Mouse (Mus musculus): ENCODE measurements around the gene Sp6. TPM values are rescaled to one million over a fixed set of nuclear protein-coding genes. Genes with fewer than 3 reads are reported as not detected.

Gene Sp6
- polyA plus RNA-seq, 1 experiment from 2014 or later = 0.04 TPM

DNA sequence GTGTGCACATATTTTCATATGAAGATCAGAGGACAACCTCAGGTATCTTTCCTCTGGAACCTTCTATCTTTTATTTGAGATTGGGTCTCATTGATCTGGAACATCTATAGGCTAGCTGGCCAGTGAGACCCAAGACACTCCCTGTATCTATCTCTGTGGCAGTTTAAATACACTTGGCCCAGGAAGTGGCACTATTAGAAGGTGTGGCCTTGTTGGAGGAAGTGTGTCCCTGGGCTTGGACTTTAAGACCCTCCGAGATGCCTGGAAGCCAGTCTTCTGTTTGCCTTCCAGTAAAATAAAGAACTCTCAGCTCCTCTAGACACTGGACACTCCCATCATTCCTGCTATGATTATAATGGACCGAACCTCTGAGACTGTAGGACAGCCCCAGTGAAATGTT, 56.6 kb downstream of the Sp6 start:
- Histone ChIP-seq H3K4me2 (replicated peaks; ENCODE audit: low read depth) (no peak overlapping the region), H3K27ac (ENCODE audit: low read depth, low read length) (no peak overlapping the region), H3K4me3 (ENCODE audit: low read depth, low read length) (no peak overlapping the region), H3K4me1 (replicated peaks; ENCODE audit: control insufficient read depth, insufficient read depth, low read length) (0 out of 2 replicates have a peak, but pooled peaks cover 3% of the 10 kb centered on the region), H3K27me3 (replicated peaks; ENCODE audit: control insufficient read depth, insufficient read depth, low read length) (no peaks in the 10 kb centered on the region), H3K9ac (ENCODE audit: low read depth, low read length) (no peak overlapping the region), H3K36me3 (ENCODE audit: control insufficient read depth, insufficient read depth) (peaks cover 23% of the 10 kb centered on the region; the same call in 1 of the 2 replicates), H3K9me3 (ENCODE audit: control insufficient read depth) (no peaks in the 10 kb centered on the region)
- TF ChIP-seq CTCF (IDR thresholded peaks at IDR 0.05; ENCODE audit: low read depth) = no peak
- ATAC-seq = peak; percentile 34; the same call in 1 of the 2 replicates
- 53% methylated on average over 2 of the region's 2 CpGs for WGBS

DNA sequence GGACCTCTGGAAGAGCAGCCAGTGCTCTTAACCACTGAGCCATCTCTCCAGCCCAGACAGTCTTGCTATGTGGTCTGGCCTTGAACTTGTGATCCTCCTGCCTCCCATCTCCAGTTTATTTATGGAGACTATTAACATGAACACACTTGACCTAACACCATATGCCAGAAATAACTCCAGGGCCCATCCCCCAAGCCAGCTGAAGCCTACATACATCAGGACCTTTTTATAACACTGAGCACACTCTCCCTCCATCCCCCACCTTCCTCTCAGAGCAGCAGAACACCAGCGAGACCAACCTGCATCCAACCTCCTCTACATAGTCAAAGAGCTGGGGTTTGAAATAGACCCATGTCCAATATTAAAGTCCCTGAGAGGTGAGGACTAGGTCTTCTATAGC, 57.9 kb downstream of the Sp6 start:
- H3K9me3 ChIP-seq (ENCODE audit: control insufficient read depth) = no peaks in the 10 kb centered on the region
- H3K36me3 ChIP-seq (ENCODE audit: control insufficient read depth, insufficient read depth) = peaks cover 22% of the 10 kb centered on the region; the same call in 1 of the 2 replicates
- no peaks in the 10 kb centered on the region for H3K4me1 ChIP-seq (replicated peaks; ENCODE audit: control insufficient read depth, insufficient read depth, low read length)
- 67% methylated on average over 1 of the region's 1 CpGs for WGBS
- H3K4me3 ChIP-seq (ENCODE audit: low read depth, low read length) = no peak overlapping the region
- H3K27me3 ChIP-seq (replicated peaks; ENCODE audit: control insufficient read depth, insufficient read depth, low read length) = no peaks in the 10 kb centered on the region
- no peak for ATAC-seq
- H3K27ac ChIP-seq (ENCODE audit: low read depth, low read length) = no peak overlapping the region
- no peak overlapping the region for H3K4me2 ChIP-seq (replicated peaks; ENCODE audit: low read depth)
- no peak for TF ChIP-seq CTCF (IDR thresholded peaks at IDR 0.05; ENCODE audit: low read depth)
- H3K9ac ChIP-seq (ENCODE audit: low read depth, low read length) = no peak overlapping the region

DNA sequence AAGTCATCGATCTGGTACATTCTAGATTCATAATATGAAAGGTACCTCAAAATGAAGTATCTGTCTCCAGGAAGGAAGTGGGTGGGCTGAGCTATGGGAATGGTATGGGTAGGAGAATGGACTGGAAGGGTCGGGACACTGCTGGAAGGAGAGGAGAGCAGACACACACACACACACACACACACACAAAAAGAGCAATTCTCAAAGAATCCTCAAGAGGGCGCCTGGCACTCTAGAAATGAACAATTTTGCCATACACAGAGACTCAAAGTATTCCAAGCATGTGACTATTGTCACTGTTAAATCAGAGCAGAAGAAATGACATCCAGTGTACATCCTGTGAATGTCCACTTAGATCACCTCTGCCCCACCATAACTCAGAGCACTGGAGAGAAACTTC, 59.3 kb downstream of the Sp6 start:
- H3K4me3 ChIP-seq (ENCODE audit: low read depth, low read length) = no peak overlapping the region
- ATAC-seq = no peak
- H3K4me2 ChIP-seq (replicated peaks; ENCODE audit: low read depth) = no peak overlapping the region
- H3K4me1 ChIP-seq (replicated peaks; ENCODE audit: control insufficient read depth, insufficient read depth, low read length) = no peaks in the 10 kb centered on the region
- H3K9ac ChIP-seq (ENCODE audit: low read depth, low read length) = no peak overlapping the region
- no peak overlapping the region for H3K27ac ChIP-seq (ENCODE audit: low read depth, low read length)
- H3K36me3 ChIP-seq (ENCODE audit: control insufficient read depth, insufficient read depth) = peaks cover 8% of the 10 kb centered on the region; the same call in 1 of the 2 replicates
- WGBS = 28% methylated on average over 3 of the region's 3 CpGs
- peak; percentile 86 for TF ChIP-seq CTCF (IDR thresholded peaks at IDR 0.05; ENCODE audit: low read depth)
- no peaks in the 10 kb centered on the region for H3K9me3 ChIP-seq (ENCODE audit: control insufficient read depth)
- no peaks in the 10 kb centered on the region for H3K27me3 ChIP-seq (replicated peaks; ENCODE audit: control insufficient read depth, insufficient read depth, low read length)

DNA sequence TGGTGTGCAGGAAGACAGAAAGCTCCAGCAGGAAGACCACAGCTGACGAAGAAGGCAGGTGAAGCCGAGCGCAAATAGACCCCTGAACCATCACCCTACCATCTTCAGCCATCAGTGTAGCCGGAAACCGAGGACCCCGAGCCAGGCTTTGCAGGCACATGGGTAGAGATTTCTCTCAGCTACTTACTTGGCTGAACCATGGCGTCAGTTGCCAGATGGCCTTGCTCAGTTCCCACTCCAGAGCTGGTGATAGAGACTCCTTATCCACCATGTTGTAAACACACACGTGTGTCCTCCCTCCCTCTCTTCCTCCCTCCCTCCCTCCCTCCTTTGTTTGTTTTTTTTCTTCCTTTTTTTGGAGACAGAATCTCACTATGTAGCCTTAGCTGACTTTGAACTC, 61.0 kb downstream of the Sp6 start:
- no peak overlapping the region for H3K4me3 ChIP-seq (ENCODE audit: low read depth, low read length)
- H3K9me3 ChIP-seq (ENCODE audit: control insufficient read depth) = no peaks in the 10 kb centered on the region
- 70% methylated on average over 8 of the region's 8 CpGs for WGBS
- no peaks in the 10 kb centered on the region for H3K36me3 ChIP-seq (ENCODE audit: control insufficient read depth, insufficient read depth)
- no peak overlapping the region for H3K9ac ChIP-seq (ENCODE audit: low read depth, low read length)
- no peak for ATAC-seq
- no peaks in the 10 kb centered on the region for H3K4me1 ChIP-seq (replicated peaks; ENCODE audit: control insufficient read depth, insufficient read depth, low read length)
- no peak overlapping the region for H3K4me2 ChIP-seq (replicated peaks; ENCODE audit: low read depth)
- no peaks in the 10 kb centered on the region for H3K27me3 ChIP-seq (replicated peaks; ENCODE audit: control insufficient read depth, insufficient read depth, low read length)
- no peak for TF ChIP-seq CTCF (IDR thresholded peaks at IDR 0.05; ENCODE audit: low read depth)
- no peak overlapping the region for H3K27ac ChIP-seq (ENCODE audit: low read depth, low read length)

Small RNA genes within 50 kb of the gene (microRNA-seq; reads per million reads assigned to microRNA genes)
- gene Mir8103 = not detected

Other genes with a start within 250 kb of the Sp6 start
- gene Snx11, start 235.8 kb upstream of the Sp6 start, polyA plus RNA-seq (2015; fragmentation: Nextera tagmentation; extraction: Ambion mirVana) = 12.0 and 15.0 TPM in 2 replicates
- 39.3 and 41.6 TPM in 2 replicates for gene Cbx1, start 224.3 kb upstream of the Sp6 start, polyA plus RNA-seq (2015; fragmentation: Nextera tagmentation; extraction: Ambion mirVana)
- gene Nfe2l1, start 183.4 kb upstream of the Sp6 start, polyA plus RNA-seq (2015; fragmentation: Nextera tagmentation; extraction: Ambion mirVana) = 31.6 and 35.0 TPM in 2 replicates
- gene Copz2, start 163.5 kb upstream of the Sp6 start, polyA plus RNA-seq (2015; fragmentation: Nextera tagmentation; extraction: Ambion mirVana) = 46.8 and 47.6 TPM in 2 replicates
- 64.1 and 68.9 TPM in 2 replicates for gene Cdk5rap3, start 96.9 kb upstream of the Sp6 start, polyA plus RNA-seq (2015; fragmentation: Nextera tagmentation; extraction: Ambion mirVana)
- 138 and 141 TPM in 2 replicates for gene Prr15l, start 85.3 kb upstream of the Sp6 start, polyA plus RNA-seq (2015; fragmentation: Nextera tagmentation; extraction: Ambion mirVana)
- 145 and 158 TPM in 2 replicates for gene Pnpo, start 69.4 kb upstream of the Sp6 start, polyA plus RNA-seq (2015; fragmentation: Nextera tagmentation; extraction: Ambion mirVana)
- 7.7 and 8.2 TPM in 2 replicates for gene Sp2, start 30.4 kb upstream of the Sp6 start, polyA plus RNA-seq (2015; fragmentation: Nextera tagmentation; extraction: Ambion mirVana)
- gene Scrn2, start 16.5 kb downstream of the Sp6 start, polyA plus RNA-seq (2015; fragmentation: Nextera tagmentation; extraction: Ambion mirVana) = 24.1 and 24.5 TPM in 2 replicates
- 0.17 and 0.18 TPM in 2 replicates for gene Lrrc46, start 28.0 kb downstream of the Sp6 start, polyA plus RNA-seq (2015; fragmentation: Nextera tagmentation; extraction: Ambion mirVana)
- 50.7 and 50.8 TPM in 2 replicates for gene Mrpl10, start 28.2 kb downstream of the Sp6 start, polyA plus RNA-seq (2015; fragmentation: Nextera tagmentation; extraction: Ambion mirVana)
- 10.6 and 12.0 TPM in 2 replicates for gene Osbpl7, start 37.2 kb downstream of the Sp6 start, polyA plus RNA-seq (2015; fragmentation: Nextera tagmentation; extraction: Ambion mirVana)
- gene Tbx21, start 101.9 kb downstream of the Sp6 start, polyA plus RNA-seq (2015; fragmentation: Nextera tagmentation; extraction: Ambion mirVana) = 0.09 and 0.13 TPM in 2 replicates
- gene Tbkbp1, start 138.1 kb downstream of the Sp6 start, polyA plus RNA-seq (2015; fragmentation: Nextera tagmentation; extraction: Ambion mirVana) = 1.7 and 2.4 TPM in 2 replicates
- gene Kpnb1, start 174.5 kb downstream of the Sp6 start, polyA plus RNA-seq (2015; fragmentation: Nextera tagmentation; extraction: Ambion mirVana) = 17.5 and 18.1 TPM in 2 replicates